Mouse (Mus musculus) urinary bladder, adult 2 months (tissue): Measurements from ENCODE around the gene Taf6. TPM values are rescaled to one million over a fixed set of nuclear protein-coding genes. Genes with fewer than 3 reads are reported as not detected.
A peak's percentile ranks its signal among the peaks of the same experiment; 100 is the strongest.
"Not testable (repeated sequence)": the region's sequence is repeated elsewhere in the genome, so short reads cannot be mapped to it uniquely, and the experiment has no call there.

Experiments
- DNase-seq: peaks from one replicate; pipeline ENCODE4 v3.0.0; 2022; ENCODE audit warnings: low spot score
- polyA plus RNA-seq: library from polyadenylated mRNA; depleted of rRNA; stranded (reverse); fragments of >200 nt; gene quantifications from 2 replicates; pipeline ENCODE4 v1.2.3, GENCODE M21; 2012; rRNA removed

Gene Taf6
- polyA plus RNA-seq, result 39.4 and 47.3 TPM in 2 replicates

GRCm38 (mm10) chr5:138186950-138187638, at the start of gene Taf6, which contains the start of gene Cnpy4:
TSS of gene Taf6 (minus strand) at chr5:138187451.
TSS of gene Cnpy4 (plus strand) at chr5:138187485.
- DNase-seq, result peak; percentile 72

GRCm38 (mm10) chr5:138234224-138234623, 47.0 kb upstream of the Taf6 start:
- no peak for DNase-seq

- no peak for DNase-seq
Measured at GRCm38 (mm10) chr5:138233778-138234177, 46.5 kb upstream of the Taf6 start.

- DNase-seq, result no peak
Measured at GRCm38 (mm10) chr5:138229511-138229910, 42.3 kb upstream of the Taf6 start.

GRCm38 (mm10) chr5:138228026-138228425, 40.8 kb upstream of the Taf6 start:
- DNase-seq, result no peak

- DNase-seq, result no peak
Measured at GRCm38 (mm10) chr5:138227367-138227766, 40.1 kb upstream of the Taf6 start.

GRCm38 (mm10) chr5:138226491-138226890, 39.2 kb upstream of the Taf6 start:
- DNase-seq, result no peak

GRCm38 (mm10) chr5:138225700-138226099, 38.4 kb upstream of the Taf6 start, which contains the start of gene Nxpe5:
TSS of gene Nxpe5 (plus strand) at chr5:138225898.
- DNase-seq, result no peak

GRCm38 (mm10) chr5:138223287-138223686, 36.0 kb upstream of the Taf6 start:
- no peak for DNase-seq

GRCm38 (mm10) chr5:138222111-138222510, 34.9 kb upstream of the Taf6 start:
- DNase-seq, result peak; percentile 78

- DNase-seq, result no peak
Measured at GRCm38 (mm10) chr5:138219864-138220263, 32.6 kb upstream of the Taf6 start.

GRCm38 (mm10) chr5:138216632-138217031, 29.4 kb upstream of the Taf6 start:
- DNase-seq, result not testable (repeated sequence)

- DNase-seq, result no peak
Measured at GRCm38 (mm10) chr5:138207873-138208272, 20.6 kb upstream of the Taf6 start.

- no peak for DNase-seq
Measured at GRCm38 (mm10) chr5:138207253-138207652, 20.0 kb upstream of the Taf6 start.

GRCm38 (mm10) chr5:138202086-138202485, 14.8 kb upstream of the Taf6 start:
- no peak for DNase-seq

- no peak for DNase-seq
Measured at GRCm38 (mm10) chr5:138199576-138199975, 12.3 kb upstream of the Taf6 start.

- DNase-seq, result no peak
Measured at GRCm38 (mm10) chr5:138195463-138195862, 8.2 kb upstream of the Taf6 start.

- no peak for DNase-seq
Measured at GRCm38 (mm10) chr5:138194755-138195345, 7.6 kb upstream of the Taf6 start.

GRCm38 (mm10) chr5:138193771-138194727, 6.8 kb upstream of the Taf6 start, which contains the start of gene Mblac1:
TSS of gene Mblac1 (plus strand) at chr5:138194314.
- peak; percentile 75 for DNase-seq

- DNase-seq, result no peak
Measured at GRCm38 (mm10) chr5:138187661-138188306, 533 bp upstream of the Taf6 start.

GRCm38 (mm10) chr5:138173217-138173616, 14.0 kb downstream of the Taf6 start:
- no peak for DNase-seq
